Mouse (Mus musculus): ENCODE results near the gene Yes1. TPM values are rescaled to one million over a fixed set of nuclear protein-coding genes. Genes with fewer than 3 reads are reported as not detected.
A peak's percentile ranks its signal among the peaks of the same experiment; 100 is the strongest.
"Not testable (repeated sequence)": the region's sequence is repeated elsewhere in the genome, so short reads cannot be mapped to it uniquely, and the experiment has no call there.

Yes1 gene
- total RNA-seq, 2 experiments from 2014 or later, result 13.0 to 13.6 TPM

DNA sequence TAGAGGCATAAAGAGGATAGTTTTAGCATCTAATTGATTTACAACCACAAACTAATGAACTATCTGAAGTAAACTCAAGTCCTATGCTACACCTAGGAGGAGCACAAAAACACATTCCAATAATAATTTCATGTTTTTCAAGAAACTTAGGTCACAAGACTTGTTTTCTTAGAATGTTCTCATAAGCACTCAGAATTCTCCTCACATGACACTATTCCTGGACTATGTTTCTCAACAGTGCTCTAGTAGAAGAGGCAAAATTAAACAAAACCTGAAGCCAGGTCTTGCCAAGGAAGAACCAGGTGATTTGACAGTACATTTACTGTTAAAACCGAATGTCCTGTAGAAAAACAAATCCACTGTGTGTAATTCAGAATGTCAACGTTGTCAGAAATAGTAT lies 71.5 kb downstream of the Yes1 start:
- intact Hi-C loops (cut with DNase I), result no loop called here

DNA sequence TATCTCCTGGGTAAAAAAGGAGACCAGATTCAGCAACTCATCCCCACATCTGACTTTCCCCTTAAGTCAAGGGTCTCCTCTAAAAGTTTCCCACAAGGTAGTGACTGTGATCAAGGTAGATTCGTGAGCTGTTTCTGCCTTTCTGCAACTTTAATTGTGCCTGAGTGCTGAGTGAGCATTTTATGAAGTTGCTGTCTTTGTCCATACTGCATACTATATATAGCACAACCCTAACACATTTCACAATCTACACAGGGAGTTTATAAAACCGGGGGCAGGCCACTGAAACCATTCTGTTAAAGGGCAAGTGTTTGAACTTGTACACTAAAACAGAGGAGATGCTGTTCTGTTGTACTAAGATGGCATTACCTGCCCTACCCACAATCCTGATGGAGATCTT lies 82.4 kb downstream of the Yes1 start:
- intact Hi-C loops (cut with DNase I), result no loop called here
- no peak for DNase-seq (ENCODE audit: low spot score in 2 of 2)

More for the DNA sequence above, 71.5 kb downstream of the Yes1 start:
- no peak for DNase-seq (ENCODE audit: low spot score in 2 of 2)

DNA sequence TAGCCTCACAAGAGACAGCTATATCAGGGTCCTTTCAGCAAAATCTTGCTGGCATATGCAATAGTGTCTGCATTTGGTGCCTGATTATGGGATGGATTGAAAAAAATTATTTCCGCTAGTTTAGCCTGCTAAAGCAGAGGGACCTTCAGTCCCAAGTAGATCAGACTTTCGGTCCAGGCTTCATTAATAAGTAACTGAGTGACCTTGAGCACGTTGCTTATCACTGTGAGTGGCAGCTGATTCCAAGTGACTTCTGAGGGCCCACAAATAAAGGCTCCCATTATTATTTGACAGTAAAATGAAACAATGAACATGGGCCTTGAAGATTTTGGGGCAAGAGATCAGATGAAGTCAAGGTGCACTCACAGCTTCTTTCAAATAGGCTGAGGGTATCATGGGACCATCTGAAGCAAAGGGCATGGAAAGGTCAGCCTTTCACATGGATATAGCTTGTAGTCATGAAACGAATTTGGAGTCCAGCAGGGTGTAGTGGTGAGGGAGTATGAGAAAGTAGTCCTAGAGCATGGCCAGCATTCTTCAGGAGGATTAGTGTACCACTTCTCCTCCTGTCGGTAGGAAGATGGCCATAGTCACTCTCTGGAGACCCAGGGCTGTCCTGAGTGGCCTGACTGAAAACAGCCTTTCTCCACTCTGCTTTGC lies 86.4 kb downstream of the Yes1 start:
- intact Hi-C loops (cut with DNase I), result no loop called here
- no peak for DNase-seq (ENCODE audit: low spot score in 2 of 2)

GRCm38 (mm10) chr5:32706226-32706780 lies 95.3 kb downstream of the Yes1 start:
- no peak for DNase-seq (ENCODE audit: low spot score in 2 of 2)
- intact Hi-C loops (cut with DNase I), result no loop called here

GRCm38 (mm10) chr5:32711485-32711884 lies 100.5 kb downstream of the Yes1 start:
- no peak for DNase-seq (ENCODE audit: low spot score in 2 of 2)
- intact Hi-C loops (cut with DNase I), result loop anchor here (5.0 kb wide), 1 partner anchor 99 kb away; the partner anchor contains the start of gene Yes1

GRCm38 (mm10) chr5:32712221-32713041 lies 101.5 kb downstream of the Yes1 start:
- intact Hi-C loops (cut with DNase I), result loop anchor here (5.0 kb wide), 1 partner anchor 100 kb away; the partner anchor contains the start of gene Yes1
- DNase-seq (ENCODE audit: low spot score in 2 of 2), result no peak

DNA sequence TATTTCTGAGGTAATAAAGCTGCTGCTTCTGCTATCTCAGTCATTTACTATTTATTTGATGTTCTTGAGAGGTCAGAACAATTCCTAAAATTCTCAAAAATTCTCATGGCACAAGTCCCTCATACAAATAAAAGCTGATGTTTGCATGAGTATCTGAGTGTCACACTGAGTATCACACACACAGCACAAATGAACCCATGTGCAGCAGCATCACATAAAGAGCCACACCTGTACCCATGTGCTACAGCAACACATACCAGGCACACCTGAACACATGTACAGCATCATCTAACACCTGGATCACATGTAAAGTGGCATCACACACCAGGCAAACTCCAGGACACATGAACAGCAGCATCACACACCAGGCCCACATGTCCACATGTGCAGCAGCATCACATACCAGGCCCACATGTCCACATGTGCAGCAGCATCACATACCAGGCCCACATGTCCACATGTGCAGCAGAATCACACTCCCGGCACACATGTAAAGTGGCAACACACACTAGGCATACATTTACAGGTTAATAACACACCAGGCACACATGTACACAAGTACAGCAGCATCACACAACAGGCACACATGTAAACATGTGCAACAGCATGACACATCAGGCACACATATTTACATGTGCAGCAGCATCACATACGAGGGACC lies 102.2 kb downstream of the Yes1 start:
- no peak for DNase-seq (ENCODE audit: low spot score in 2 of 2)
- intact Hi-C loops (cut with DNase I), result loop anchor here (5.0 kb wide), 1 partner anchor 101 kb away; the partner anchor contains the start of gene Yes1

- intact Hi-C loops (cut with DNase I), result loop anchor here (1.0 to 5.0 kb wide), 2 partner anchors 33 to 102 kb away; partner anchors contain the start of gene Yes1
- DNase-seq (ENCODE audit: low spot score in 2 of 2), result peak; percentile 87 to 97
Observed at GRCm38 (mm10) chr5:32713703-32714467, 102.9 kb downstream of the Yes1 start.

GRCm38 (mm10) chr5:32717726-32718125 lies 106.8 kb downstream of the Yes1 start:
- no peak for DNase-seq (ENCODE audit: low spot score in 2 of 2)
- intact Hi-C loops (cut with DNase I), result no loop called here

DNA sequence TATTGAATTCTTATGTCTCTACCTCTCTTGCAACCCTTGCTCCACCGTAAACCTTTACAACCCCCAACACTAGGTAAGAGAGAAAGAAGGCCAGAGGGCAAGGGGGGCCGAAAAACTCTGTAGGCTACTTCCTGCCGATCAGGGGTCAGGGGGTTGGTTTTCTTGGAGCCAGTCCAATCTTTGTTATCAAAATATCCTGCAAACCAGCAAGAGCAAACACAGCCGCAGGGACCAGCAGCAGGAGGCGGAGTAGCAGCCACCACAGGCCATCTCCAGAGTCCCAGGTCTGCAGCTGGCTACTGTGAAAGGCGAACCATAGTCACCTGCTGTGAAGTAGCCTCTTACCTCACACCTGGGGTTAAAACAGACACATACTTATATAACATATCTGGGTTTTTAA lies 107.9 kb downstream of the Yes1 start:
- DNase-seq (ENCODE audit: low spot score in 2 of 2), result no peak
- intact Hi-C loops (cut with DNase I), result no loop called here

- no peak for DNase-seq (ENCODE audit: low spot score in 2 of 2)
- intact Hi-C loops (cut with DNase I), result no loop called here
Observed at GRCm38 (mm10) chr5:32720416-32720815, 109.4 kb downstream of the Yes1 start.

- DNase-seq (ENCODE audit: low spot score in 2 of 2), result no peak
- intact Hi-C loops (cut with DNase I), result no loop called here
Observed at GRCm38 (mm10) chr5:32721316-32721715, 110.3 kb downstream of the Yes1 start.

DNA sequence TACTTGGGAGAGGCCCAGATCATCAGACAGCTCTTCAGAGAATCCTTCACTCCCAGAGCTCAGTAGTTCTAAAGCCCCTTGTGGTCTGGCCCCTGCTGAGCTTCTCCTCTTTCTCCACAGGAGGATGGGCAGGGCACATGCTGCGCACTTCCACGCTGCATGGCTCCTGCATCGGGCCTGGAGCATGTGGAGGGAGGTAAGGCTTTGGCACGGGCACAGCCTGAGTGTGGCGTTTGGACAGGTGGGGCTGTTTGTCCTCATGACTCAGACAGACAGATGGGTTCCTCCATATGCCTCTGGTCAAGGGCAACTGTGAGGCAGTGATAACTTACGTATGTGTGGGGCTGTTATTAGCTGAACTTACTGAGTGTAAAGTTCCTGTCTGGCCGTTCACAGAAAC lies 111.3 kb downstream of the Yes1 start:
- intact Hi-C loops (cut with DNase I), result no loop called here
- DNase-seq (ENCODE audit: low spot score in 2 of 2), result no peak

GRCm38 (mm10) chr5:32722711-32723110 lies 111.7 kb downstream of the Yes1 start:
- intact Hi-C loops (cut with DNase I), result not testable (repeated sequence)
- peak in 1 of 2 experiments; percentile 1 for DNase-seq (ENCODE audit: low spot score in 2 of 2)

- peak in 1 of 2 experiments; percentile 1 for DNase-seq (ENCODE audit: low spot score in 2 of 2)
- intact Hi-C loops (cut with DNase I), result no loop called here
Observed at GRCm38 (mm10) chr5:32723981-32724380, 113.0 kb downstream of the Yes1 start.

DNA sequence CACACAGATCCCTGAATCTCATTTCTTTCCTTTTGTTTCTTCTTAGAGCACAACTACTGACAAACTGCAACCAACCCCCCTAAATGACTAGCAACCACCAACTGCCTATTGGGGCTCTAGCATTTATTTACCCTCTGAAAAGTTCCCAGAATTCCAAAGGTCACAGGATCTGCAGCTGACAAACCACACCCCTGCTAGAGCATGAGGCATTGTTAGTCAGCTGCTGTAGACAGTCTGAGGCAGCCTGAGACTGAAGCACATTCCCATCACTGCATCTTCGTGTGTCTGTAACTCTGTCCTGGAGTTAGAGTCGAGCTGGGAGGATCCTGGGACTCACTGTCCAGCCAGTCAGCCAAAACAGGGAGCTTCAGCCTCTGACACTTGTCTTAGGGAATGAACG lies 114.4 kb downstream of the Yes1 start:
- intact Hi-C loops (cut with DNase I), result not testable (repeated sequence)
- DNase-seq (ENCODE audit: low spot score in 2 of 2), result peak in 1 of 2 experiments; percentile 1

- intact Hi-C loops (cut with DNase I), result no loop called here
- DNase-seq (ENCODE audit: low spot score in 2 of 2), result no peak
Observed at GRCm38 (mm10) chr5:32728300-32728699, 117.3 kb downstream of the Yes1 start.

- no peak for DNase-seq (ENCODE audit: low spot score in 2 of 2)
- intact Hi-C loops (cut with DNase I), result no loop called here
Observed at GRCm38 (mm10) chr5:32728851-32729250, 117.9 kb downstream of the Yes1 start.

DNA sequence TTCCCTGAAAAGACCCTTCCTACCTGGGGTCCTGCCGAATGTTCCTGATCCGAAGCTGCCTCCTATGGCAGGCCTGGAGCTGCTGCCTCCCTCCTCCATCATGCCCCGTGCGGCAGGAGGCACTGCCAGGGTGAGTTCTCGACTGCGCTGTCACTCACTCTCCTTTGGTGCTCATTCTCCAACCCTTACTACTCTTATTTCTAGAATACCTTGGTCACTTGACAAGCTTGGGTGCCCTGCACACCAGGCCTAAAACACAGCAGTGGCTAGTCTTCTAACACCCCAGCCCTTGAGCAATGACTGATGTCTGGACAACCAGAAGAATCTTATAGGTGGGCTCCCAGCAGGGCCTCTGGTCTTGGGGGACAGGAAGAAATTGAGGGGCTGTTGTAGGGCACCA lies 122.9 kb downstream of the Yes1 start:
- intact Hi-C loops (cut with DNase I); DNase-seq (ENCODE audit: low spot score in 2 of 2): not testable (repeated sequence)

All from left cerebral cortex, postnatal 14 days (tissue).